Mouse (Mus musculus): ENCODE measurements around the gene Gm42372. TPM values are rescaled to one million over a fixed set of nuclear protein-coding genes. Genes with fewer than 3 reads are reported as not detected.
"Not testable (repeated sequence)": the region's sequence is repeated elsewhere in the genome, so short reads cannot be mapped to it uniquely, and the experiment has no call there.

Gene Gm42372
- polyA plus RNA-seq, 1 experiment: 0.16 TPM

DNA sequence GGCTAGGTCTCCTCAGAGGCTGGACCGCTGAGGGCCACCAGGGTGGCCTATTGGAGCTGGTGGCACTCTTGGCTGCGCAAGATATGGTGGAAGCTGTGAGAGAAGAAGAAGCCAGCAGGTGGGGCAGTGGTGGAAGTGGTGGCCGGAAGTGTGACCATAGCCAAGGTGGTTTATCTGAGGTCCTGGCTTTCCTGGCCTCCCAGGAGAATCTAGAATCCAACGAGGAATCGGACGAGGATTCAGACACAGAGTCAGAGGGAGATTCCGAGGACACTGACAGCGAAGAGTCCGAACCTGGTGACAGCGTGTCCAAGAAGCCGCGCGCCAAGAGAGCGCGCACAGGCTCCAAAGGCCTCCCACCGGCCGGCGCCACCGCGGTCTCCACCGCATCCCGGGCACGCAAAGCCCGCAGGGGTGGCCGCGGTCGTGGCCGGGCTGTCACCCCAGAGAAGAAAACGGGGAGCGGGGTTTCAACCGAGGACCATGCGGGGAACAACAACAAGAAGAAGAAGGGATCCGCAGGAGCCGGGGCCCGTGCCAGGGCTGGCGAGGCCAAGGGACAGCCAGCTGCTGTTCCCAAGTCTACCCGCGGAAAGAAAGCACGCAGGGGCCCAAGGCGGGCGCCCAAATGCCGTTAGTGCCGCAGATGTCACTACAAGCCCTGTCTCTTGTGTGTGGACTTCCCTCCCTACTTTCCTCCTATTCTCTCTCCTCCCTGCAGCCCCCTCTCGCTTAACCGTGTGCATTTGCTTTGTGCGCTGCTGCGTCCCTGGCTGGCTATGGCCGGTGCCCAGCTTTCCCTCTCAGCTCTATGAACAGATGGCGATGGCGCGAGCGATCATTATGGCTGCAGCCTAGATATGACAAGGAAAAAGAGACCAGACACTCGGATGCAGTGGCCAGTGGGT is 36.2 kb upstream of the Gm42372 start:
- Histone ChIP-seq H3K27ac (ENCODE audit: insufficient read depth, low read depth, low read length) (no peak overlapping the region), H3K4me1 (ENCODE audit: control insufficient read depth, insufficient read depth, low read length) (no peaks in the 10 kb centered on the region), H3K4me3 (ENCODE audit: insufficient read depth, low read length) (no peak overlapping the region)
- no peak for TF ChIP-seq POLR2A (IDR thresholded peaks at IDR 0.05; ENCODE audit: borderline replicate concordance, low read depth, low read length)
- TF ChIP-seq CTCF (IDR thresholded peaks at IDR 0.05; ENCODE audit: low read depth, low read length): no peak

DNA sequence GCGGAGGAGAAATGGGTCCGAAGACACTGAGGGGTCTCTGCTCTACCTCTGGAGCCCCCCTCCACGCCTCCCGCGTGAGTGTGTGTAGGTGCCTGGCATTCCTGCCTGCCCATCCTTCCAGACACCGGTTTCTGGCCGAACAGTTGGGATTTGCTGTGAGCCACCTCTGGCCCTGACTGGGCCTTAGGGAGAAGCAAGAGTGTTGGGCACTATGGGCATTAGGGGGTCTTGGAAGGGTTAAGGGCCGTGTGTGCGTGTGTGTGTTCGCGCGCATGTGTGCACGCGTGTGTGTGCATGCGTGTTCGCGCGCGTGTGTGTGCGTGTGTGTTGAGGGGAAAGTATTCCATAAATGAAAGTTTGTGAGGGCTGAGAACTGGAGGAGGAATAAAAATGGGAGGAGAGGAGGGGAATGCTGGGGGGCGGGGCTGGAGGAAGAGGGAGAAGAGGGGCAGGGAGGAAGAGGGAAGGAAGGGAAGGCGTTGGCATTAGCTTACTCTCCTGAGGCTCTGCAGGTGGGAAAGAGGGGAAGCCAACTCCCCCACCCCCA is 35.5 kb upstream of the Gm42372 start:
- no peak overlapping the region for H3K4me3 ChIP-seq (ENCODE audit: insufficient read depth, low read length)
- no peaks in the 10 kb centered on the region for H3K4me1 ChIP-seq (ENCODE audit: control insufficient read depth, insufficient read depth, low read length)
- H3K27ac ChIP-seq (ENCODE audit: insufficient read depth, low read depth, low read length): no peak overlapping the region
- TF ChIP-seq POLR2A (IDR thresholded peaks at IDR 0.05; ENCODE audit: borderline replicate concordance, low read depth, low read length) (no peak), CTCF (IDR thresholded peaks at IDR 0.05; ENCODE audit: low read depth, low read length) (no peak)

- Histone ChIP-seq H3K4me3 (ENCODE audit: insufficient read depth, low read length) (no peak overlapping the region), H3K4me1 (ENCODE audit: control insufficient read depth, insufficient read depth, low read length) (no peaks in the 10 kb centered on the region), H3K27ac (ENCODE audit: insufficient read depth, low read depth, low read length) (no peak overlapping the region)
- TF ChIP-seq POLR2A (IDR thresholded peaks at IDR 0.05; ENCODE audit: borderline replicate concordance, low read depth, low read length) (no peak), CTCF (IDR thresholded peaks at IDR 0.05; ENCODE audit: low read depth, low read length) (no peak)
These were observed 34.9 kb upstream of the Gm42372 start for GRCm38 (mm10) chr7:16947959-16948361.

DNA sequence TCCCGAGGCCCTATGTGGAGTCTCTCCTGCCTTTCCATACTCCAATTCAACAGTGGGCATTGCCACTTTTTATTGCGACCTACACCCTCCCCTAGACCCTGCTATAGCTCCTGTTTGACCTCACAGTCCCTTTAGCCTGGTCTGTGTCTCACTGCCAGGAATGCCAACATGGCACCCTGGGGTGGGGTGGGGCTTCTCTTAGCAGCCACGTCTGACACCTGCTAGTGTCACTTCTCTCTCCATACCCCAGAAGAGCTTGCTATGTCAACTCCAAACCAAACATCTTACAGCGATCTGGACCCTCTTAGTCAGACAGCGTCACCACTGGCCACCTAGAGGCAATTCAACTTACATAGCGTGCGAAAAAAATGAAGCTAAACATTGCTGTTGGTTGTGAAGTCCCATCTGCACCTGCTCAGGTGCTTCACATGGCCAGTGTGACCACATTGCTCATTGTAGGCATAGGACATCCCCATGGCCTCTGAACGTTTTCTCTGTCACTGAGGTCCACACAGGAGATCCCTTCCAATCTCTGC is 33.9 kb upstream of the Gm42372 start:
- no peak overlapping the region for H3K27ac ChIP-seq (ENCODE audit: insufficient read depth, low read depth, low read length)
- no peak overlapping the region for H3K4me3 ChIP-seq (ENCODE audit: insufficient read depth, low read length)
- H3K4me1 ChIP-seq (ENCODE audit: control insufficient read depth, insufficient read depth, low read length): no peaks in the 10 kb centered on the region
- TF ChIP-seq POLR2A (IDR thresholded peaks at IDR 0.05; ENCODE audit: borderline replicate concordance, low read depth, low read length) (no peak), CTCF (IDR thresholded peaks at IDR 0.05; ENCODE audit: low read depth, low read length) (no peak)

- TF ChIP-seq POLR2A (IDR thresholded peaks at IDR 0.05; ENCODE audit: borderline replicate concordance, low read depth, low read length) (no peak), CTCF (IDR thresholded peaks at IDR 0.05; ENCODE audit: low read depth, low read length) (peak; percentile 93)
- no peak overlapping the region for H3K27ac ChIP-seq (ENCODE audit: insufficient read depth, low read depth, low read length)
- H3K4me3 ChIP-seq (ENCODE audit: insufficient read depth, low read length): peak overlapping the region; percentile 17; the same call in 1 of the 2 replicates
- H3K4me1 ChIP-seq (ENCODE audit: control insufficient read depth, insufficient read depth, low read length): no peaks in the 10 kb centered on the region
These were observed 32.7 kb upstream of the Gm42372 start for GRCm38 (mm10) chr7:16949908-16950841.

GRCm38 (mm10) chr7:16950861-16951635 is 31.8 kb upstream of the Gm42372 start:
- no peak overlapping the region for H3K27ac ChIP-seq (ENCODE audit: insufficient read depth, low read depth, low read length)
- no peak overlapping the region for H3K4me3 ChIP-seq (ENCODE audit: insufficient read depth, low read length)
- TF ChIP-seq CTCF (IDR thresholded peaks at IDR 0.05; ENCODE audit: low read depth, low read length) (peak; percentile 32; the same call in 1 of the 2 replicates), POLR2A (IDR thresholded peaks at IDR 0.05; ENCODE audit: borderline replicate concordance, low read depth, low read length) (no peak)
- H3K4me1 ChIP-seq (ENCODE audit: control insufficient read depth, insufficient read depth, low read length): no peaks in the 10 kb centered on the region

- H3K4me1 ChIP-seq (ENCODE audit: control insufficient read depth, insufficient read depth, low read length); H3K4me3 ChIP-seq (ENCODE audit: insufficient read depth, low read length); H3K27ac ChIP-seq (ENCODE audit: insufficient read depth, low read depth, low read length): not testable (repeated sequence)
These were observed 29.1 kb upstream of the Gm42372 start for GRCm38 (mm10) chr7:16953776-16954175.

- Histone ChIP-seq H3K4me3 (ENCODE audit: insufficient read depth, low read length) (no peak overlapping the region), H3K27ac (ENCODE audit: insufficient read depth, low read depth, low read length) (no peak overlapping the region), H3K4me1 (ENCODE audit: control insufficient read depth, insufficient read depth, low read length) (no peaks in the 10 kb centered on the region)
- no peak for TF ChIP-seq POLR2A (IDR thresholded peaks at IDR 0.05; ENCODE audit: borderline replicate concordance, low read depth, low read length)
- no peak for TF ChIP-seq CTCF (IDR thresholded peaks at IDR 0.05; ENCODE audit: low read depth, low read length)
These were observed 27.2 kb upstream of the Gm42372 start for GRCm38 (mm10) chr7:16955712-16956111.
